Mouse (Mus musculus): Measurements from ENCODE around the gene Tcf7. TPM values are rescaled to one million over a fixed set of nuclear protein-coding genes. Genes with fewer than 3 reads are reported as not detected.

Gene Tcf7
- total RNA-seq, 2 experiments from 2014 or later = 0.62 to 6.2 TPM

GRCm38 (mm10) chr11:52286301-52286957, 3.6 kb upstream of the Tcf7 start:
- intact Hi-C loops (cut with DNase I) = no loop called here
- no peak for DNase-seq

GRCm38 (mm10) chr11:52283596-52284571, 1.1 kb upstream of the Tcf7 start:
- intact Hi-C loops (cut with DNase I) = no loop called here
- DNase-seq = peak; percentile 40 to 43

GRCm38 (mm10) chr11:52282420-52282773, 417 bp downstream of the Tcf7 start:
- intact Hi-C loops (cut with DNase I) = no loop called here
- no peak for DNase-seq

DNA sequence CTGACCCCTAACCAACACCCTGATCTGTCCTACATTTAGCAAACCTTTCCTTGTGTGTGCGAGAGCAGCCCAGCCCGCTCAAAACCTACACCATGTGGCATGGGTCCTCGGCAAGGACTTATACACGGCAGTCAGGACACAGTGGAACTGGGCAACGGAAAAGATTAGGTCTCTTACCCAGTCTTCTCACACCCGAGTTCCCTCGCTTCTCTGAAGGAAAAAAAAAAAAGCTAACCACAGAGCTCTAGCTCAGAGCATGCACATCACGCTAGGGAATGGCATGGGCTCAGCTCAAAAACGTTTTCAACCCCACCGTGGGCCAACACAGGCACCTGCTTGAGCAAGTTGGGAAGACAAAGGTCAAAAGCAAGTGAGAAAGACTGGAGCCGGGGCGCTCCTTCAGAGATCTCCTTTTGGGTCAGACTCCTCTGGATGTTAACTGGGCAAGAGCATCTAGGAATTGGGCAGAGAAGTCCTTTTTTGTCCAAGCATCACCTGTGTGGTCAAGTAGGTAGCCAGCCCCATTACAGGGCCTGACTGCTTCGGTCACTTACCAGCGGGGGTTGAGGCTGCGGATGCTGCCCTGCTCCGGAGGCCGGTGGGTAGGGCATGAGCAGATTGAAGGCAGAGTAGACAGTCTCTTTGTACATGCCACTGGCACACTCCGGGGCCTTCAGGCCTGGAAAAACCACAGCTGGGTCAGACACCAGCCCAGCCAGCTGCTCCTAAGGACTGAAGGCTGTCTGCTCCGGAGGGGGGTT, 1.1 kb downstream of the Tcf7 start:
- no peak for DNase-seq
- intact Hi-C loops (cut with DNase I) = no loop called here

DNA sequence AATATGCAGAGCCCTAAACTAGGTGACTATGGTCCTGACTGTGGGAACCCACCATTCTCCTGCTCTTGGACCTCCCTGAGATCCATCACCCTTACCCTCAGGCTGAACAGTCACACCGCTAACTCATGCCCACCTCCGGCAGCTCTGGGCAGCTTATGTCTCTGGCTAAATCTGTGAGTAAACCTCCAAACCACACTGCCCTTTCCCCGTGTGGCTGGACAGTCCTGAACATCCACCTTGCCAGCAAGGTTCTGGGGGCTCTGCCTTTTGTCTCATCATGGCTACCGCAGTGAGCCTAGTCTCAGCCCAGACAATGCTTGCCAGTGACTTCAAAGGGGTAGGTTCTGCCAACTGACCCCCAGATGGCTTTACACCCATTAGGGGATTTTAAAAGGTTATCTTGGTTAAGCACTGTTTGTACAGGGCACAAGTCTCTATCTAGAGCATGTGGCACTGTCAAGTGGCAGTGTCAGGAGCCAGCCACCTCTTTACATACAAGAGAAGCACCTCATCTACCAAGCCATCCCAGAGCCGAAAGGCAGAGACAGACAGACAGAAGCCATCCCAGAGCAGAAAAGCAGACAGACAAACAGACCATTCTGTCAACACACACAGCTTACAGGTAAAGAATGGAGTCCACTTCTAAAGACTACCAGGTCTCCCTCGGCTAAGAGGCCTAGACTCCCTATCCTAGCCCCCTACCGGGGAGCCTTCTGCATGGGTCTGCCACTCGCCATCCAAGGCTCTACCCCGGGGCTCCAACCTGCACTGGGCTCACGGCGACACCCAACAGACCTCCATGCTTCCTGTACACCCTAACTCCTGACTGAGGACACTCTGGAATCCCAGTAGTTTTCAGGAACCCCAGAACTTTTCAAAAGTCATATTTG, 2.0 kb downstream of the Tcf7 start:
- DNase-seq = no peak
- intact Hi-C loops (cut with DNase I) = no loop called here

GRCm38 (mm10) chr11:52279611-52280145, 3.1 kb downstream of the Tcf7 start:
- DNase-seq = no peak
- intact Hi-C loops (cut with DNase I) = no loop called here

GRCm38 (mm10) chr11:52278991-52279390, 3.8 kb downstream of the Tcf7 start:
- no peak for DNase-seq
- intact Hi-C loops (cut with DNase I) = no loop called here

GRCm38 (mm10) chr11:52278164-52278563, 4.7 kb downstream of the Tcf7 start:
- intact Hi-C loops (cut with DNase I) = no loop called here
- DNase-seq = no peak

DNA sequence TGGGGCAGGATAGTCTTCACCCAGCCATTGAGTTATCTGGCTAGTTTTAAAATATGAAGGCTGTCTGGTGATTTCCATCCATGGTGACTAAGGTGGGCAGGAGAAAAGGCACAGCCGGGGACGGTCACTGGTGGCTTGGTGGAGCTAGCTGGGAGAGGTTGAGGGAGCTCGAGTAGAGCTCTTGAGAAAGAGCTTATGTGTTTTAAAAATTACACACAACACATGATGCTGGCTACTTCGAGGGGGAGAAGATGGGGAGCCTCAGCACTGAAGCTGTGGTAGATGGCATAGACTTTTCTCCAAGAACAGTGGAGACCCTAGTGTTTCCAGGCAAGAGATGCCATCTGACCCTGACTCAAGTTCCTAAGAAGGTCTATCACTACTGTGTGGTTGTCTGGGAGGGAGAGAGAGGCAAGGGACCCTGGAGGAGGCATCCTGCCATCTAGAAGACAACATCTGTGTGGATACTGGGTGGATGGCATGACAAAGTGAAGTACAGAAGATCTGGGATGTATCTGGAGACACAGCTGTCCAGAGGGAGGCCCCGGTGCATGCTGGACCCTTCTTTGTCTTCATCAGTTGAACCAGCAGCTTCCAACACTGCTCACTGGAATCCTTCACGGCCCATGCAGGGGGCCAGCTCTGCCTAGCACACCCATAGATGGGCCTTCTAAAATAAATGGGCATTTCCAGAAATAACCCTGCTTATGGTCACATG, 5.2 kb downstream of the Tcf7 start:
- intact Hi-C loops (cut with DNase I) = no loop called here
- DNase-seq = no peak

GRCm38 (mm10) chr11:52276961-52277391, 5.8 kb downstream of the Tcf7 start:
- intact Hi-C loops (cut with DNase I) = no loop called here
- no peak for DNase-seq

GRCm38 (mm10) chr11:52275774-52276555, 6.8 kb downstream of the Tcf7 start:
- intact Hi-C loops (cut with DNase I) = no loop called here

GRCm38 (mm10) chr11:52275366-52275765, 7.4 kb downstream of the Tcf7 start:
- no peak for DNase-seq
- intact Hi-C loops (cut with DNase I) = no loop called here

More at GRCm38 (mm10) chr11:52275774-52276555, 6.8 kb downstream of the Tcf7 start:
- DNase-seq = no peak

DNA sequence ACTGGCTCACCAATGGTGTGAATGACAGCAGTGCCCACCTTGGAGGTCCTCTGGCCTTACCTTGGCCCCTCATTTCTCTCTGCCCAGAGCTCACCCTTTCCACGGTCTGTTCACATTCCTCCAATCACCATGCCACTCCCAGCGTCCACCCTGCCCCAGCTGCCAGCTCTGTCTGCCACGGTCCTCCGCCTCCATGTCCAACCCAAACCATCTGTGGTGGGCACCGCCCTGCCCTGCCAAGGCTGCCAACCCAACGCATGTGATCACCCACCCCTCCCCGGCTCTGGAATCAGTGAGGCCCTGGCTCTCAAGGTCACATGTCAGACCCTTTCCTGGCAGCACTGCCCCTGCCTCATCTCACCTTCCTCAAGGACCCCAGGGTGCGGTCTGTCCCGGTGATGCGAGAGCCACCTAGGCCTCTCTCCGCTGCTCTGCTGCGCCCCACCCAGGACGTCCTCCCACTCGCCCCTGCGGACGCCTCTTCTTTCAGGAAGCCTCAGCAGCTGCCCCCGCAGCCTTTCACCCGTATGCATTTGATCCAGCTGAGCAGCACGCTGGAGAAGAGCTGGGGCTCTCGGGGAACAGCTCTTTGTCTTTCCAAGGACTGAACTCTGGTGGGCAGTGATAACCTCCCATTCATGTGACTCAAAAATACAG, 8.2 kb downstream of the Tcf7 start:
- no peak for DNase-seq
- intact Hi-C loops (cut with DNase I) = no loop called here

DNA sequence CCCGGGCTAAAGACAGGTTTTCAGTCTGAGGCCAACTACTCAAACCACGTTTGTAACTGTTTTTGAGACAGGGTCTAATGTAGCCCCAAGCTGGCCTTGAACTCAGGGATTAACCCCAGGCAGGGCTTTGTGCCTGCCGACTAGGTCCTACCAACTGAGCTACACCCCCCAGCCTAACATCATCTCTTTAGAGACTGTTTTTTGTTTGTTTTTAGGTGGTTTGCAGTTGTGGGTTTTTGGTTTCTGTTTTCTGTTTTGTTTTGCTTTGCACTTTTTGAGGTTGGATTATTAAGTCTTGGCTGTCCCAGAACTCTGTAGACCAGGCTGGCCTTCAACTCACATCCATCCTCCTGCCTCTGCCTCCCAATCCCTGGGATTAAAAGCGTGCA, 8.9 kb downstream of the Tcf7 start:
- intact Hi-C loops (cut with DNase I) = no loop called here

GRCm38 (mm10) chr11:52273183-52273941, 9.5 kb downstream of the Tcf7 start:
- no peak for DNase-seq

More for the DNA sequence above, 8.9 kb downstream of the Tcf7 start:
- no peak for DNase-seq

GRCm38 (mm10) chr11:52272619-52273018, 10.2 kb downstream of the Tcf7 start:
- no peak for DNase-seq
- intact Hi-C loops (cut with DNase I) = no loop called here

More at GRCm38 (mm10) chr11:52273183-52273941, 9.5 kb downstream of the Tcf7 start:
- intact Hi-C loops (cut with DNase I) = no loop called here
